Mouse (Mus musculus) forebrain, postnatal 0 days (tissue): ENCODE measurements at regions not wholly inside any gene's neighbourhood (a gene's known extent, or its start where the extent isn't known, plus 50 kb on each side); places are given as distances from the start of the nearest gene placed in this dataset.

Experiments used
- ATAC-seq: fragments of 200-750 bp; cut with Nextera tagmentation; 2 replicates; pipeline ENCODE4 v1.8.0; 2017; ENCODE audit warnings: mild to moderate bottlenecking, moderate library complexity
- DNase-seq: peaks from one replicate; pipeline ENCODE4 v3.0.0-alpha.2; 2015
- H3K27ac ChIP-seq: fragments of 300-500 bp; sonication (generic); 2 replicates; pipeline ENCODE4 v1.5.1; 2014; ENCODE audit warnings: low read depth, mild to moderate bottlenecking, antibody characterized with exemption, low read length, moderate library complexity, mixed read lengths
- H3K27me3 ChIP-seq: fragments of 300-500 bp; sonication (generic); 2 replicates; pipeline ENCODE4 v1.6.1; 2014; ENCODE audit warnings: mild to moderate bottlenecking, low read length, mixed read lengths; ENCODE audit not compliant: insufficient read depth
- H3K36me3 ChIP-seq: fragments of 300-500 bp; sonication (generic); 2 replicates; pipeline ENCODE4 v1.6.1; 2014; ENCODE audit warnings: mild to moderate bottlenecking, moderate library complexity; ENCODE audit not compliant: insufficient read depth
- H3K4me1 ChIP-seq: fragments of 300-500 bp; sonication (generic); 2 replicates; pipeline ENCODE4 v1.6.1; 2014; ENCODE audit warnings: antibody characterized with exemption; ENCODE audit not compliant: insufficient read depth
- H3K4me2 ChIP-seq: fragments of 300-500 bp; sonication (generic); 2 replicates; pipeline ENCODE4 v1.6.1; 2014; ENCODE audit warnings: low read depth, mild to moderate bottlenecking, moderate library complexity
- H3K4me3 ChIP-seq: fragments of 300-500 bp; sonication (generic); 2 replicates; pipeline ENCODE4 v1.5.1; 2014; ENCODE audit warnings: low read depth, low read length, mixed read lengths
- H3K9ac ChIP-seq: fragments of 300-500 bp; sonication (generic); 2 replicates; pipeline ENCODE4 v1.6.1; 2014; ENCODE audit warnings: mild to moderate bottlenecking
- H3K9me3 ChIP-seq: fragments of 300-500 bp; sonication (generic); 2 replicates; pipeline ENCODE4 v1.6.1; 2016; ENCODE audit warnings: low read length
- CTCF ChIP-seq: sonication (generic); IDR thresholded peaks from 2 replicates; pipeline ENCODE4 v1.5.1; 2016; ENCODE audit warnings: antibody characterized with exemption, control low read depth, low read depth
- WGBS: fragments of 180-500 bp; shearing (Covaris S2); extraction: QIAGEN DNeasy Blood & Tissue Kit; methylation state at CpG from one replicate; pipeline ENCODE4 v1.1.7; 2014; 5-methylcytosine and 5-hydroxymethylcytosine counted together

DNA sequence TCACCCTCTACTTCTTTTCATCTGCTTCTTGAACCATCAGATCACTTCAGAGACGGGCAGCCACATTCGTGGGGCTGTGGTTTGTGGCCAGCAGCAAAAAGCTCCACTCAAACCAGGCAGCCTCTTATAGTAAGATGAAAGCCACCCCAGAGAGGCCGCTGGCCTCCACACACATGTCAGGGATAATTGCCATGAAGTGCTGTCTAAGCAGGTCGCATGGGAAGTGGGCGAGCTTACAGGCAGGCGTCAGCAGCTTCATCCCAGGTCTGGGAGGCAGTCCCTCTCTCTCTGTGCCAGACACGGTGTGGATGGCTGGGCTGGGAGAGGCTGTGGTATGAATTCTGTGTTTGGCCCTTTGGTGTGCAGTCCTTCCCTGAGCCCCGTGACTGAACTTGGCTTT lies 358.4 kb upstream of the Kcnab2 start:
- Histone ChIP-seq H3K27me3 (no peaks in the 10 kb centered on the region), H3K36me3 (no peaks in the 10 kb centered on the region), H3K9me3 (0 out of 2 replicates have a peak, but pooled peaks cover 3% of the 10 kb centered on the region), H3K9ac (no peak overlapping the region), H3K4me1 (peaks cover 25% of the 10 kb centered on the region), H3K4me3 (no peak overlapping the region), H3K27ac (no peak overlapping the region), H3K4me2 (no peak overlapping the region)
- ATAC-seq (no peak), DNase-seq (no peak)
- 61% methylated on average over 8 of the region's 8 CpGs for WGBS
- no peak for TF ChIP-seq CTCF

DNA sequence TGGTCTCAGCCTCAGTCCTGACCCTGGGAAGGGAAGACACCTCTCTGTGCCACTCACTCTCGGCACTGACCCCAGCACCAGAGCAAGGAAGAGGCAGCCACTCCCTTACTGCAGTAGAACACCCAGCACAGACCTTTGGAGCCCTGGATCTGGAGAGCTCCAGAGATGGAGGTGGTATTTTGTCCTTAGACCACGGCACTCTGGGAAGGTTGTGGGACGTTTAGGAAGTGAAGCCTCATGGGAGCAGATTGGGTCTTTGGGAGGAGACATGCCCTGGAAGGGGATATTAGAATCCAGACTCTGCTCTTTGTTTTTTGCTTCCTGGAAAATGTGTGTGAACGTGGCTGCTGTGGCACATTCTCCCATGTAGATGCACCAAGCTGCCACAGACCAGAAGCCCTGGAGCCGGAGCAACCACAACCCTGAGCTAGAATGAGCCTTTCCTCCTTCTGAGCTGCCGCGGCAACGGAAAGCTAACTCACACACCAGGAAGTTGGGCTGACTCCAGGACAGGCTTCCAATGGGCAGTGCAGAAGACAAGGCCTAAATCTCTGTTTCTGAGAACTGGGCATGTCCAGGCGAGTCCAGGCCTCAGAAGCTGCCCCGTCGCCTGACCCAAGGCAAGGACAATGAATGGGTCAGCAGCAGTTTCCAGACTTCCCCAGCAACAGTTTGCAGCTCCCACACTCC lies 356.9 kb upstream of the Kcnab2 start:
- DNase-seq (peak; percentile 39), ATAC-seq (no peak)
- Histone ChIP-seq H3K4me3 (no peak overlapping the region), H3K4me2 (no peak overlapping the region), H3K4me1 (peaks cover 25% of the 10 kb centered on the region), H3K9ac (peak overlapping the region; percentile 22; the same call in 1 of the 2 replicates), H3K9me3 (no peaks in the 10 kb centered on the region), H3K27ac (peak overlapping the region; percentile 85), H3K36me3 (no peaks in the 10 kb centered on the region), H3K27me3 (no peaks in the 10 kb centered on the region)
- no peak for TF ChIP-seq CTCF
- WGBS: 47% methylated on average over 11 of the region's 11 CpGs

DNA sequence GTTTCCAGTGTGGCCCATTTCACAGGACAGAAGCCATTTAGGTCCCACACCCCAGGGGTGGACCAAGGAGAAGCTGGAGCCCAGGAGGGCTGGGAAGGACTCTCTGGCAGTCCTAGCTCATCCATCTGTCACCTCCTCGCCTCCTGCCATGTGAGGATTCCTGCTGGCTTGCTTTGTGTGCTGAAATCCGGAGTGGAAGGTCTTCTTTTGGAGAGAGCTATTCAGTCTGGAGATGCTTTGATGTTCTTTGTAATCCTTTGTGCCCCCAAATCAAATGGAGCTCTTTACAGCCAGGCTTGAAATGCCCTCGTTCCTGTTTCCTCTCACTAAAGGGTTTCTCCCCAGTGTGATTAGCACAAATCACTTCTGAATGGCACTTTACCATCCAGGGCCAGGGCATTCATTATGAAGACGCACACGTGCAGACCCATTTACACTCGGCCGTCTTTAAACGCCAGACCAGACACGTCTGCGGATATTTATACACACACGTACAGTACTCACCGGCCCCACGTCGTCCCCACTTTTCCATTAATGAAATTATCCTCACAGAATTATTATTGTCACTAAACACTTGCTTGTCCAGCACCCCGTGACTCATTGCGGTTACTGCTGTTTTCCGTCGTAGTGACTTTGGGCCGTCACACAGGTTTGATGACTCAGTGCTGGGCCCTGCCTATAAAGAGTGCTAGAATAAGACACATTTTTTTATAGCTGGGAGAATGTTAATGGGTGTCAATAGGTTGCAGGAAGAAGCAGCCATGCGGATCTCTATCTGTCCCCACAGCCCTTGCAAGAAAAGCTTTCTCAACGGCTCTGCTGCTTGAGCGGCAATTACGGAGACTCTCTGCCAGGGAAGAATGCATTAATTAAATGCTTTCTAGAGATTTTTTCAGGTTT lies 356.0 kb upstream of the Kcnab2 start:
- ATAC-seq (peak; percentile 69), DNase-seq (peak; percentile 60)
- no peaks in the 10 kb centered on the region for H3K9me3 ChIP-seq
- no peaks in the 10 kb centered on the region for H3K36me3 ChIP-seq
- no peak for TF ChIP-seq CTCF
- no peak overlapping the region for H3K4me3 ChIP-seq
- no peaks in the 10 kb centered on the region for H3K27me3 ChIP-seq
- H3K9ac ChIP-seq: peak overlapping the region; percentile 22; the same call in 1 of the 2 replicates
- peak overlapping the region; percentile 85 for H3K27ac ChIP-seq
- H3K4me1 ChIP-seq: peaks cover 25% of the 10 kb centered on the region
- WGBS: 9% methylated on average over 23 of the region's 23 CpGs
- H3K4me2 ChIP-seq: no peak overlapping the region

DNA sequence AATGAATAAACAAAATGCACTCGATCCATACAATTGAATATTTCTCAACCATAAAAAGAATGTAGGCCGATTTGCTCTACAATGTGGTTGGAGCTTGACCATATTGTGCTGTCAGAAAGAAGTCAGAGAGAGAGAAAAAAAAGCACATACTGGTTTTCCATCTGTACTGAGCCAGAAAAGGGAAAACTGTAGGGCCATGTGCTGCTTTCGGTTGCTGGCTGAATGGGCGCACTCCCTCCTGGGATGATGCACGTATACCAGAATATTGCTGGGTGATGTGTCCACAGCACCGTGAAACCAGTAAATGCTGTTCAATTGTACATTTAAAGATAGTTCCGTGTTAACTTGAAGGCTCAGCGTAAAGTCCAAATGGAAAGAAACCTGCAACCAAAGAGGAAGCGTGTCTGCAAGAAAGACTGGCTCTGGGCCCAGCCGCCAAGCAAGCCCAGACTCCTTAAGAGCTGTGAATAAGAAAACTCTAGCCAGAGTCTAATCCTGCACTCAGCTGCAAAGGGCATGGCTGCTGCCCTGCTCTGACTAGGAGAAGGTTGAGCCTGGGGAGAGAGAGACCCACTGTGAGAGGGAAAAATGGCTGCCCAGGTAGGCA lies 355.2 kb upstream of the Kcnab2 start:
- Histone ChIP-seq H3K4me1 (peaks cover 25% of the 10 kb centered on the region), H3K4me3 (no peak overlapping the region), H3K9ac (no peak overlapping the region), H3K36me3 (no peaks in the 10 kb centered on the region), H3K9me3 (no peaks in the 10 kb centered on the region), H3K4me2 (no peak overlapping the region), H3K27ac (peak overlapping the region; percentile 85), H3K27me3 (no peaks in the 10 kb centered on the region)
- 28% methylated on average over 10 of the region's 10 CpGs for WGBS
- no peak for TF ChIP-seq CTCF
- peak; percentile 82 for DNase-seq
- ATAC-seq: peak; percentile 73

DNA sequence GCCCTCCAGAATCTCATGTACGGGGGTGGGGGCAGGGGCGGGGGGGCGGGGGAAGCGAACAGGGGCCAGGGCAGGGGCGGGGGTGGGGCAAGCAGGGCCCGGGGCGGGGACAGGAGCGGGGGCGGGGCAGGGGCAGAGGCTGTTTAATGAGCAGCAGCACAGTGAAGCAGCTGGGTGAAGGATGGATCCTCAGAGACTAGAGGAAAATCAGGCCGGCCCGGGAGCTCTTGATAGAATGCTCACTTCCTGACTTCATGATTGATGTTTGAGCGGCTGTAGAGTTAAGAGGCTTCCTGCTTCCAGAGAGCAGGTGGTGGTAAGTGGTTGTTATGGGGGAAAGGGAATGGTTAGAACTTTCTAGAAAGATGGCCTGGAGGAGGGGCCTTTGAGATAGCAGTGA lies 347.5 kb upstream of the Kcnab2 start:
- 22% methylated on average over 9 of the region's 12 CpGs for WGBS
- Histone ChIP-seq H3K27ac (no peak overlapping the region), H3K9me3 (no peaks in the 10 kb centered on the region), H3K4me1 (peaks cover 3% of the 10 kb centered on the region; the same call in 1 of the 2 replicates), H3K9ac (no peak overlapping the region), H3K27me3 (no peaks in the 10 kb centered on the region), H3K4me2 (no peak overlapping the region), H3K4me3 (no peak overlapping the region), H3K36me3 (no peaks in the 10 kb centered on the region)
- TF ChIP-seq CTCF: no peak
- DNase-seq: no peak
- ATAC-seq: no peak

DNA sequence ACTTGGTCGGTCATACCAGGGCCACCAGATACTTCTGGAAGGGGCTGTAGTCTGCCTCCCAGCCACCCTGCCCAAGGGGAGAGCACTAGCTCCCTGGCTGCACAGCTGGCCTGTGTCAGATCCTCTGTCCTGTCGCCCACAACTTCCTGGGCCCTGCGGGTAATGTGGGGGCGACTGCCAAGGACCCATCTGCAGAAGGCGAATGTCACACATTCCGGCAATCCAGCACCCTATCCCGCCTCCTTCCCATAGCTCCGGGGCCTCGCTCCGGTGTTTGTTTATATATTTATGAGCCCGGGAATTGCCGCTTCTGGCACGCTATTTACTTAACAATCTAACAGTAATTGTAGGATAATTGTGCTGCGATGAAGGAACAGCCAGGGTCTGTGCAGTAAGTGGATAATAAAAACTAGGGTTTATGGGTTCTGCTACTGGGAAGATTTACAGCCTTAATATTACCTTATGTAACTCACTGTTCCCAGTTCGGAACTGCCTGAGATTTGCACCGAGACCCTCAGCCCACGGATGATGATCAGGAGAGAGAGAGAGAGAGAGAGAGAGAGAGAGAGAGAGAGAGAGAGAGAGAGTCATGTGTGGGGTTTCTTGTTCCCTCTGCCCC lies 338.6 kb upstream of the Kcnab2 start:
- H3K27me3 ChIP-seq: no peaks in the 10 kb centered on the region
- no peak for DNase-seq
- no peak for ATAC-seq

More for the DNA sequence above, 338.6 kb upstream of the Kcnab2 start:
- H3K27ac ChIP-seq: no peak overlapping the region
- no peak overlapping the region for H3K4me3 ChIP-seq
- H3K4me1 ChIP-seq: no peaks in the 10 kb centered on the region
- no peak for TF ChIP-seq CTCF
- no peak overlapping the region for H3K4me2 ChIP-seq
- WGBS: 61% methylated on average over 17 of the region's 17 CpGs
- H3K36me3 ChIP-seq: no peaks in the 10 kb centered on the region
- no peak overlapping the region for H3K9ac ChIP-seq
- no peaks in the 10 kb centered on the region for H3K9me3 ChIP-seq
